Mouse (Mus musculus) kidney, embryonic 16.5 days (tissue): Measurements from ENCODE around the gene 1700001K19Rik. TPM values are rescaled to one million over a fixed set of nuclear protein-coding genes. Genes with fewer than 3 reads are reported as not detected.
"Not testable (repeated sequence)": the region's sequence is repeated elsewhere in the genome, so short reads cannot be mapped to it uniquely, and the experiment has no call there.

Experiments
- ATAC-seq: fragments of 200-750 bp; cut with Nextera tagmentation; 2 replicates; pipeline ENCODE4 v1.8.0; 2017; ENCODE audit warnings: moderate TSS enrichment; ENCODE audit not compliant: low FRiP score, low TSS enrichment
- H3K27ac ChIP-seq: fragments of 300-500 bp; sonication (generic); 2 replicates; pipeline ENCODE4 v1.5.1; 2014; ENCODE audit warnings: low read length
- H3K27me3 ChIP-seq: fragments of 300-500 bp; sonication (generic); 2 replicates; pipeline ENCODE4 v1.6.1; 2014; ENCODE audit warnings: low read length, control low read depth, mixed read lengths; ENCODE audit not compliant: insufficient read depth
- H3K36me3 ChIP-seq: fragments of 300-500 bp; sonication (generic); 2 replicates; pipeline ENCODE4 v1.6.1; 2014; ENCODE audit warnings: low read length, control low read depth, mixed read lengths; ENCODE audit not compliant: insufficient read depth
- H3K4me1 ChIP-seq: fragments of 300-500 bp; sonication (generic); 2 replicates; pipeline ENCODE4 v1.6.1; 2014; ENCODE audit warnings: low read length, control low read depth, mixed read lengths; ENCODE audit not compliant: insufficient read depth
- H3K4me2 ChIP-seq: fragments of 300-500 bp; sonication (generic); replicated peaks from 2 replicates; pipeline ENCODE4 v1.6.1; 2014; ENCODE audit warnings: low read depth, low read length
- H3K4me3 ChIP-seq: fragments of 300-500 bp; sonication (generic); 2 replicates; pipeline ENCODE4 v1.5.1; 2014; ENCODE audit warnings: mild to moderate bottlenecking, low read length
- H3K9ac ChIP-seq: fragments of 300-500 bp; sonication (generic); replicated peaks from 2 replicates; pipeline ENCODE4 v1.6.1; 2014; ENCODE audit warnings: low read length
- H3K9me3 ChIP-seq: fragments of 300-500 bp; sonication (generic); 2 replicates; pipeline ENCODE4 v1.6.1; 2016; ENCODE audit warnings: low read length, control low read depth
- WGBS: fragments of 180-500 bp; shearing (Covaris S2); extraction: QIAGEN DNeasy Blood & Tissue Kit; methylation state at CpG from one replicate; pipeline ENCODE4 v1.1.7; 2014; 5-methylcytosine and 5-hydroxymethylcytosine counted together
- polyA plus RNA-seq: library from polyadenylated mRNA; unstranded; fragments of >200 nt; fragmentation: Nextera tagmentation; extraction: Ambion mirVana; gene quantifications from 2 replicates; pipeline ENCODE4 v1.2.1, GENCODE M21; 2015

Gene 1700001K19Rik
- polyA plus RNA-seq, 1 experiment from 2014 or later = not detected

DNA sequence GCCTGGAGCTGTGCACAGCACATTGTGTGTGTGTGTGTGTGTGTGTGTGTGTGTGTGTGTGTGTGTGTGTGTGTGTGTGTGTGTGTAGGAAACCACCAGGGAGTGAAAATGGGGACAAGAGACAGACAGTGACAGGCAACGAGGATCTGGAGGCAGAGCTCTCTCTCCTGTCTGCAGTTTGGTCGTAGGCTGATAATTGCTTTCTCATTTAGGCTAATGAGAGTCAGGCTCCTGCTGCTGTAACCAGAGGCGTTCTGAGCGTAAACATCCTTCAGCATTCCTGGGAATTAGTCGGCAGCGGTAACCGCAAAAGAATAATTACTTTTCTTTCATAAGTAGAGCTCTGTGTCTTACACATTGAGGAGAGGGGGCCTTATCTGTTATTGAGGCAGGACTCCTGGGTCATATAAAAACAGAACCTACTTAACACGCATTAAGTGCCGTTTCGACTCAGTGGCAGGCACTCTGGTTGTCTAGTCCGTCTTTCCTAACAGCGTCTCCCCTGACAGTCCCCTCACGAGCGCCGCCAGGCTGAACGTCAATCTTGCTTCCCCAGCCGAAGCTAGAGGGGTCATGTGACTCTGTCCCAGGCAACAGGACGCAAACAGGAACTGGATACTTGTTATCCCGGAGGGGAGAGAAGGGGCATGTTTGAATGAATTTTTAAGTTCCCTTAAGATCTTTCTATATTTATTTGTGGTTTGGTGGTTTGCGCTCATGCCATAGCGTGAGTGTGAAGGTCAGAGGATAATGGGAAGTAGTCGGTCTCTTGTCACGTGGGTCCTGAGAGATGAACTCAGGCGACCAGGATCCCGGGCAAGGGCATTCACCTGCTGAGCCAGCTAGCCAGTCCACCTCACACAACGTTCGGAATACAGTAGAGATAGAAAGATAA, 24.2 kb upstream of the 1700001K19Rik start:
- peak overlapping the region; percentile 53 for H3K9ac ChIP-seq
- peak overlapping the region; percentile 69 for H3K4me2 ChIP-seq
- no peaks in the 10 kb centered on the region for H3K4me1 ChIP-seq
- no peaks in the 10 kb centered on the region for H3K36me3 ChIP-seq
- 2% methylated on average over 27 of the region's 27 CpGs for WGBS
- peak; percentile 60; the same call in 1 of the 2 replicates for ATAC-seq
- no peaks in the 10 kb centered on the region for H3K27me3 ChIP-seq
- H3K4me3 ChIP-seq = peak overlapping the region; percentile 43
- H3K9me3 ChIP-seq = no peaks in the 10 kb centered on the region
- H3K27ac ChIP-seq = no peak overlapping the region

DNA sequence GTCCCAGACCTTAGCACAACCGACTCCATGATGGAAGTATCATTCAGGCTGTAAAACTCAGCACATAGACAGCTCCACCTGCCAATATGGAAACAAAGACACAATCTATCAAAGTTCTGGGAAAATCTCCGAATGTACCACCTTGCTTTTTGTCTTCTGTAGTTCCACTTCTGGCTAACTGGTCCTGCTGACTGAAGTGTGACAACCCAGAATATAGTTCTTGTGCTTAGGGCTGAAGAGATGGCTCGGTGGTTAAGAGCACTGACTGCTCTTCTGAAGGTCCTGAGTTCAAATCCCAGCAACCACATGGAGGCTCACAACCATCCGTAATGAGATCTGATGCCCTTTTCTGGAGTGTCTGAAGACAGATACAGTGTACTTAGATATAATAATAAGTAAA, 23.0 kb upstream of the 1700001K19Rik start:
- H3K4me1 ChIP-seq, H3K4me2 ChIP-seq, H3K9ac ChIP-seq, H3K4me3 ChIP-seq, ATAC-seq, H3K27me3 ChIP-seq, H3K27ac ChIP-seq, H3K36me3 ChIP-seq, H3K9me3 ChIP-seq: not testable (repeated sequence)
- WGBS = 86% methylated on average over 4 of the region's 4 CpGs

DNA sequence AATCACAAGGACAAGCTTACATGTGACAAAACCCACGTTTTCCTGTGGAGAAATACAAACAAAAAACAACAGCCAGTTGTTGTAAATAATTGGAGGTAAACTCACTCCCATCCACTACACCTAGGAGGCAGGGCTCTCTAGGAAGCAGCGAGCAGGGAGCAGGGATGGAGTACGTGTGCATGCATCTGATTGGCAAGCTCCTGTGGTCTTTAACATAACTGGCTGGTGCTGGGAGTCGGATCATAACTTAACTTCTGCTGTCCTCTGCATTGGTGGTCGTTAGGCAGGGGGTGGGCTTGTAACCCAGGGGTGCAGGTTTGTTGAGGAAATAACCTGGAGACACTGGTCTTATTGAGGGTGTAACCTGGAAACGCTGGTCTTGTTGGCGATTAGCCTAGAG, 21.3 kb upstream of the 1700001K19Rik start:
- 72% methylated on average over 7 of the region's 7 CpGs for WGBS
- Histone ChIP-seq H3K9me3 (no peaks in the 10 kb centered on the region), H3K36me3 (no peaks in the 10 kb centered on the region), H3K27ac (no peak overlapping the region), H3K27me3 (no peaks in the 10 kb centered on the region), H3K9ac (no peak overlapping the region), H3K4me1 (peaks cover 2% of the 10 kb centered on the region; the same call in 1 of the 2 replicates), H3K4me2 (no peak overlapping the region), H3K4me3 (no peak overlapping the region)
- ATAC-seq = no peak

DNA sequence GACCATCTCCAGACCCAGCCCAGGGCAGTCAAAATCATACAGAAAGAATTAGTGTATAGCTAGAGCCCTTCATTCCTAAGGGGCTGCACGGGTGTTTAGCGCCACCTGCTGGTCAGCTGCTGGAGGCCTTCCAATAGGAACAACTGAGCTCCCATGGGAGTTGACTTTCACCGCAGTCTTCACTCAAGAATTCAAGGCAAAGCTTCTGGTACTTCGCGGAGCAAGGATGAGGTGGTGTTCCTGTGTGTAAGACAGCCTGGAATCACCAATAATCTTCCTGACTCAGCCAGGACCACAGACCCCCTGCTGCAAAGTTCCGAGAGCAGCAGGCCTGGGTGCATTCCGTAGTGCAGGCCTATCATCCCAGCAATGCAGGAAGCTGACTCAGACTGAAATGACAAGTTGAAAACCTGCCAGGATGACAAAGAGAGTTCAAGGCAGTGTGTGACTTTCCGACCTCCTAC, 20.6 kb upstream of the 1700001K19Rik start:
- Histone ChIP-seq H3K4me2 (0 out of 2 replicates have a peak overlapping the region, but pooled peaks have one; percentile 20), H3K4me1 (peaks cover 4% of the 10 kb centered on the region; the same call in 1 of the 2 replicates), H3K9me3 (no peaks in the 10 kb centered on the region), H3K27ac (no peak overlapping the region), H3K27me3 (no peaks in the 10 kb centered on the region), H3K4me3 (no peak overlapping the region), H3K36me3 (no peaks in the 10 kb centered on the region), H3K9ac (0 out of 2 replicates have a peak overlapping the region, but pooled peaks have one; percentile 37)
- 28% methylated on average over 8 of the region's 8 CpGs for WGBS
- peak; percentile 40; the same call in 1 of the 2 replicates for ATAC-seq

DNA sequence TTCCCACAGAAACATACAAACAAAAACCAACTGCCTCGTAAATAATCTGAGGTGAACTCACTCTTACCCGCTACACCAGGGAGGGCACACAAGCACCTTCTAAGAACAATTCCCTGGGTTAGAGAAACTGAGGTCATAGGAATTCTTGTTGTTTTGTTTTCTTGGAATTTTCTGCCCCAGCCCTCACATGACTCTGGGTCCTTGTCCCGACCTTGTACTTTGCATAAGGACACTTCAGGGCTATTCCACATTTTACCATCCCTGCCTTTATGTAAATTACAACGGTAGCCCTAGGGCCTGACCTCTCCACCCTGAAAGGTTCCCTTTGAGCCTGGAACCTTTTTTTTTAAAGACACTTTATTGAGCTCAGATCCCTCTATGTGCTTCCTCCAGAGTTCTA, 20.1 kb upstream of the 1700001K19Rik start, which contains the start of gene Hsp90aa1:
Gene Hsp90aa1, minus strand, starts transcription at position 173 of the 400 bp plus-strand sequence.
- Histone ChIP-seq H3K36me3 (no peaks in the 10 kb centered on the region), H3K9me3 (no peaks in the 10 kb centered on the region), H3K27ac (no peak within 1 kb of the TSS; the same call in 1 of the 2 replicates), H3K9ac (0 out of 2 replicates have a peak within 1 kb of the TSS, but pooled peaks have one; percentile 37), H3K4me2 (0 out of 2 replicates have a peak within 1 kb of the TSS, but pooled peaks have one; percentile 20), H3K4me1 (peaks cover 4% of the 10 kb centered on the region; the same call in 1 of the 2 replicates), H3K4me3 (no peak within 1 kb of the TSS), H3K27me3 (no peaks in the 10 kb centered on the region)
- WGBS = 40% methylated on average over 4 of the region's 4 CpGs
- ATAC-seq = no peak

DNA sequence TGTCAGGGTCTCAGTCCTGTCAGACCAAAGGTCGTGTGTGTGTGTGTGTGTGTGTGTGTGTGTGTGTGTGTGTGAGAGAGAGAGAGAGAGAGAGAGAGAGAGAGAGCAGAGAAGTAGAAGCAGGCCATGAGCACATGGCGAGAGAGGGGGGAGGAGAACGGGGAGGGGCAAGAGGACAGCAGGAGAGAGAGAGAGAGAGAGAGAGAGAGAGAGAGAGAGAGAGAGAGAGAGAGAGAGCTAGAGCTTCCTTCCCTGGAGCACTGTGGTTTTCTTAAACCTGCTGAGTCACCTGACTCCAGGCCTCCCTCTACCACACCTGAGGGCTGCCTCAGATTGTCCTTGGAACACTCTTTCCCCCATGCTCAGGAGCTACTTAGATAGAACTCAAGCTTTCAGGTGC, 18.9 kb upstream of the 1700001K19Rik start:
- H3K4me2 ChIP-seq, H3K9ac ChIP-seq, H3K9me3 ChIP-seq, ATAC-seq, H3K4me3 ChIP-seq, H3K27me3 ChIP-seq, H3K4me1 ChIP-seq, H3K36me3 ChIP-seq, H3K27ac ChIP-seq: not testable (repeated sequence)
- 31% methylated on average over 3 of the region's 3 CpGs for WGBS

DNA sequence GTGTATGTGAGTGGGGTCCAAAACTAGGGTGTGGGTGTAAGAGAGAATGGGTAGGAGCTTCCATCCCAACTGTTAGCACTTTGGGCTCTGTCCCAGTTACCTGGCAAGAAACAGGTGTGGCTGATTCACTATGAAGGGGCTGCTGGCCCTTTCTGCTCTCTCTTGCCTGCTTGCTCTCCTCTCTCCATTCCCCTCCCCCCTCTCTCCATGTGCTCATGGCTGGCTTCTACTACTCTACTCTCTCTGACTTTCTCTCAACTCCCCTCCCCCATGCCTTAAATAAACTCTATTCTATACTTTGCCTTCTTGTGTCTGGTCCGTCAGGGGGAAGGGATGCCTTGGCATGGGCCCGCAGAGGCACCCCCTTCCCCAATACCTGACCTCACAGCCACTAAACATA, 18.3 kb upstream of the 1700001K19Rik start:
- peaks cover 7% of the 10 kb centered on the region; the same call in 1 of the 2 replicates for H3K4me1 ChIP-seq
- H3K9me3 ChIP-seq = no peaks in the 10 kb centered on the region
- no peak overlapping the region for H3K27ac ChIP-seq
- 46% methylated on average over 2 of the region's 2 CpGs for WGBS
- H3K36me3 ChIP-seq = no peaks in the 10 kb centered on the region
- no peak overlapping the region for H3K9ac ChIP-seq
- no peak overlapping the region for H3K4me2 ChIP-seq
- ATAC-seq = no peak
- H3K4me3 ChIP-seq = no peak overlapping the region
- no peaks in the 10 kb centered on the region for H3K27me3 ChIP-seq

DNA sequence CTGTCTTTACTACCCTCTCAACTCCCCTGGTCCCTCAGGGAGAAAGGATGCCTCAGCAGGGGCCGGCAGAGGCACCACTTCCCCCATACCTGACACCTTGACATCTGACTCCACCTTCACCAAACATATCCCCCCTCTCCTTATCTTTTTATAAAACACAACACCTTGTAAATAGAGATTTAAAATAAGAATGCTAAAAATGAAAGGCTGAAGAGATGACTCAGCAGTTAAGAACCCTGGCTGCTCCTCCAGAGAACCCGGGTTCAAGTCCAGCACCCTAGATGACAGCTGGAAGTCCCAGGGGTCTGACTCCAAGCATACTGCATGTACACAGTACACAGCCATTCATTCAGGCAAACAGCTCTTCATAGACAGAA, 16.7 kb upstream of the 1700001K19Rik start:
- Histone ChIP-seq H3K9me3 (no peaks in the 10 kb centered on the region), H3K4me2 (no peak overlapping the region), H3K27me3 (no peaks in the 10 kb centered on the region), H3K27ac (no peak overlapping the region), H3K4me3 (no peak overlapping the region), H3K36me3 (peaks cover 7% of the 10 kb centered on the region; the same call in 1 of the 2 replicates), H3K9ac (peak overlapping the region; percentile 29; the same call in 1 of the 2 replicates), H3K4me1 (peaks cover 16% of the 10 kb centered on the region)
- ATAC-seq = no peak
- WGBS = 50% methylated on average over 2 of the region's 2 CpGs

DNA sequence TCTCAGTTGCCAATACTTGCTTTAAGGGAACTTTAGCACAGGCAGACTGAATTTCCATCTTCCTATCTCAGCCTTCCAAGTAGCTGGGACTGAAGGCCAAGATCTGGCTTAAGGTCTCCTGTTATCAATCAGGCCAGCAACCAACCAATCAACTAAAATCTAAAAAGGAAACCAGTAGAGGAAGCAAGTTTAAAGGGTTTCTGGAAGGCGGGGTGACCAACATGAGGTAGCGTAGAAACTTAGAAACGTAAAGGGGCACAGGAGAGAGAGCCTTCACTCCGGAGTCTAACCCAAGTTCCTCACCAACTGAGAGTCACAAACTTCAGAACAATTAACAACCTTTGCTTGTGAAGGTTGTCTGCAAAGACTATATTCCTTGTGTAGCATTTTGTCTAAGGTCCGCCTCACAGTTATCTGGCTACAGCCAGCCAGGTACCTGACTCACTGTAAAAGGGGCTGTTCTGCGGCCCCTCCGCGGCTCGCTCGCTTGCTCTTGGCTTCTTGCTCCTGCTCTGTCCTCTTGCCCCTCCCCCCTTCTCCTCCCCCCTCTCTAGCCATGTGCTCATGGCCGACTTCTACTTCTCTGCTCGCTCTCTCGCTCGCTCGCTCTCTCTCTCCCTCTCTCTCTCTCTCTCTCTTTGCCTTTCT, 16.2 kb upstream of the 1700001K19Rik start:
- Histone ChIP-seq H3K36me3 (peaks cover 7% of the 10 kb centered on the region; the same call in 1 of the 2 replicates), H3K4me1 (peaks cover 16% of the 10 kb centered on the region), H3K9ac (peak overlapping the region; percentile 29; the same call in 1 of the 2 replicates), H3K4me2 (0 out of 2 replicates have a peak overlapping the region, but pooled peaks have one; percentile 5), H3K27ac (no peak overlapping the region), H3K9me3 (no peaks in the 10 kb centered on the region), H3K27me3 (no peaks in the 10 kb centered on the region), H3K4me3 (no peak overlapping the region)
- WGBS = 44% methylated on average over 15 of the region's 15 CpGs
- ATAC-seq = no peak
